Mouse (Mus musculus) frontal cortex, adult 2 months (tissue): Measurements from ENCODE around the gene Shoc2. TPM values are rescaled to one million over a fixed set of nuclear protein-coding genes. Genes with fewer than 3 reads are reported as not detected.
"Not testable (repeated sequence)": the region's sequence is repeated elsewhere in the genome, so short reads cannot be mapped to it uniquely, and the experiment has no call there.

Source experiments
- DNase-seq, 2 experiments: peaks; one replicate each; pipeline ENCODE4 v3.0.0; 2022; ENCODE audit warnings: low spot score in 1 of 2; ENCODE audit errors: extremely low spot score in 1 of 2
- polyA plus RNA-seq: library from polyadenylated mRNA; depleted of rRNA; stranded (reverse); fragments of >200 nt; gene quantifications from 2 replicates; pipeline ENCODE4 v1.2.3, GENCODE M21; 2012; rRNA removed

Gene Shoc2
- polyA plus RNA-seq, result 29.4 and 32.7 TPM in 2 replicates

DNA sequence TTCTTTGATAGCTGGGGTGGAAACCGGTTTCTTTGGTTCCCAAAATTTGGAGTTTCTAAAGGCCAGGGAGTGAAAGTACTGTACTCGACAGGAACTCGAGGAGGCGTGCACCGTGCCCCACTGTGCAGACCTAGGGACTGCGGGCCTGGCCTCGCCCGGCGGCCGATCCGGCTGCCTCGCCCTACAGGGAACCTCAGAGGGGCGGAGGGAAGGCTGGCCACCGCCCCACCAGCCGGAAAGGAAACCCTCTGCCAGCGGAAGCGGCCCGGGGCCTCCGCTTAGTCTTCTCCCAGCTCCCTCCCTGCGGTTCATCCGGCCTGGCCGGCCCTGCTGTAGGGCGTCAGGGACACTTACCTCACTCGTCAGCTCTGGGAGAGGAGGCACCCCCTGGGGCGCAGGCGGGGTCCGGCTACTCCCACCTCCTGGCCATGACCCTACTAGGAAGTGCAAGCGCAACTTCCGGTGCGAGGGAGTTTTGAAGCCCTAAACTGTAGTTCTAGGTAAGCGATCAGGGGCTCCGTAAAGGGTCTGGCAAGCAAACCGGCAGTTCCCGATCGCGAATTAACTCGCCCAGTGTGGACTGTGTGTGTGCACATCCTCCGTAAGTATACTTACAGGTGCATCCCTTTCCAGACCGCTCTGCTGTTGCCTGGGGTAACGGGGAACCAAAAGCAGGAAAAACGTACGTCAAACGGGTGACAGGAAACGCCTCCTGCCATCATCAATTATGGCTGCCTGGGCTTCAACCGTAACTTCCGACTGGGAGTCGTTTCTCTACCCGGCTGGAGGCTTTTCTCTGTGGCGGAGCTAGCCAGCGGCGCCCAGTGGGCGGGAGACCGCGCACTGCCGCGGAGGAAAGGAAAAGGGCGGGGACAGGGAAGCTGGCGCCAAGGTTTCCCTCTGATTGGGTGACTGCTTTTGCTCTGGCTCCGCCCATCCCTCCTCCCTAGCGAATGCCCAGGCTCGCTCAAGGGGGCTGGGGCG lies at the start of gene Shoc2, which contains the start of gene Bbip1:
Gene Shoc2, plus strand, starts transcription at position 505 of the 984 bp plus-strand sequence.
Gene Bbip1, minus strand, starts transcription at position 826 of the 984 bp plus-strand sequence.
- peak; percentile 98 for DNase-seq

GRCm38 (mm10) chr19:53894538-53895121 lies 49.5 kb upstream of the Shoc2 start:
- no peak for DNase-seq

DNA sequence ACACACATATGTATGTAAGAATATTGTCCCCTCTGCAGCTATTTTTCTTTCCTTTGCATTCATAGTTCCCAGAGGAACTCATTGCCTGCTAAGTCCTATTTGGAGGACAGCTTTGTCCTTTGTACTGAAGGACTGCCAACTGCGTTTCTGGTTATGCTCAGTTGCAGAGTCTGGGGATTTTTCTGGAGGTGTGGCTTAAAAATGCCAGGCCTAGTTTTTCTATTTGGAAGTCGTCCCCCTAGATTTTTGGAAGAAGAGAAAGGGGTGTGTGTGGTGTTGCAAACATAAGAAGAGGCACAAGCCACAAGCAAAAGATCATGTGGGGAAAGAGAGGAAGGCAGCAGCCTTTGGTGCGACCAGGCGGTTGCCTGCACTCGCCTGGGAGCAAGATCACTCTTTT lies 46.1 kb upstream of the Shoc2 start:
- no peak for DNase-seq

GRCm38 (mm10) chr19:53898498-53898897 lies 45.6 kb upstream of the Shoc2 start:
- DNase-seq, result no peak

- no peak for DNase-seq
Observed at GRCm38 (mm10) chr19:53898970-53899900, 44.9 kb upstream of the Shoc2 start.

DNA sequence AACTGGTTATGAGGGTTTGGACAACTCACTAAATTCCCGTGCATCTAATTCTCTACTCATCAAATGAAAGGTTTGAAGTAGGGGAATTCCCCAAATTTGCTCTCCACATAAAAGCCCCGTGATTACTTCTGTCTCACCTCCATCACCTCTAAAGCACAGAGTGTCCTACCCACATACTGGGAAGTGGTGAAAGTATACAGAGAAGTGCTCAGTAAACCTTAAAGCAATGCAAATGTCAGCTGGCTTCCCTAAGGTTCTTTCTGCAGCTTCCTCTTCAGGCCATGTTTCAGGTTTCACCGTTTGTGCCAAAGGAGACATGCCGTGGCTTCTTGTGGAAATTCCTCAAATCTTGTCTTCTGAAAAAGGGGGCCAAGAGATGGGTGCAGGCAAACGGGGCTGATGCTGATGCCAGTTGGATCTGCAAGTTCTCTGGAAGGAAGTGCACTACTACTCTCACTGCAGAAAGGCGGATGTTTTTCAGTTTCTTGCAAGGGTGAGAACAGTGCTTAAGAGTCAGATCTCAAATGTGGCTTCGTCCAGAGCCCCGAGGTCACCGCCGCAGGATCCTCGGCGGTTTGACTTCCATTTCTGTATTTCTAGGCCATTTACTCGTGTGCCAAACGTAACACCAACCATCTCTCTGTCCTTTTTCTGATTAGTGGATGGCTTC lies 44.0 kb upstream of the Shoc2 start:
- no peak for DNase-seq

DNA sequence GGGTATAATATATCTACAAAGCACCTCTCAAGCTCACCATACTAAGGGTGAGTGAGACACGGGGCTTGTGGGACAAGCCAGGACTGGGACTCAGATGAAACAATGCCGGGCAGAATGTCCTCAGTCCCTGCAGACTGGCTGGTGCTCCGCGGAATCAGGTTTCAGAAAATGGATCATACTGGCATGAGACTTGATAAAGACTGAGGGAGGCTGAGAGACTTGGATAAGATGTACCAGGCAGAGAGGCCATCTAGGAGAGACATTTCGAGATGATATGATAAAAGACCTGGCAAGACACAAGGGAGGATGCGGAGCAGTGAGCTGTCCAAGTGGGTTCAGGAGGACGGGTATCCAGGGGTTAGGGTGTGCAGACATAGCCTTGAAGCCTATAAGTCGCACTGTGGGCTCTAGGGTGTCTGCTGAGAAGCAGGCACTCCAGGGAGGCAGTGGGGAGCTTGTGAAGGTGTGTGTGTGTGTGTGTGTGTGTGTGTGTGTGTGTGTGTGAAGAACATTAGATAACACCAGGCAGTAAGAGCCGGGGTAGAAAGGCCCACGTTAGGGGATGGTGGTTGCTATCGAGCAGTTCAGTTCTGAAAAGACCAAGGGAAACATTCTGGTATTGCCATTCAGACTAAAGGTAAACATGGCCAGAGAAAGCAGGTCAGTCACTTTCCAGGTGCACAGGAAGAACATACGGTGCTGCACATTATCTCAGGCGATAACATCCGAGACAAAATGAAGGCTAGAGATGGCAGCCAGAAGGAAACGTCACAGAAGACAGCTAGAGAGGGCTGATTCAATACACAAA lies 42.0 kb upstream of the Shoc2 start:
- DNase-seq, result no peak

DNA sequence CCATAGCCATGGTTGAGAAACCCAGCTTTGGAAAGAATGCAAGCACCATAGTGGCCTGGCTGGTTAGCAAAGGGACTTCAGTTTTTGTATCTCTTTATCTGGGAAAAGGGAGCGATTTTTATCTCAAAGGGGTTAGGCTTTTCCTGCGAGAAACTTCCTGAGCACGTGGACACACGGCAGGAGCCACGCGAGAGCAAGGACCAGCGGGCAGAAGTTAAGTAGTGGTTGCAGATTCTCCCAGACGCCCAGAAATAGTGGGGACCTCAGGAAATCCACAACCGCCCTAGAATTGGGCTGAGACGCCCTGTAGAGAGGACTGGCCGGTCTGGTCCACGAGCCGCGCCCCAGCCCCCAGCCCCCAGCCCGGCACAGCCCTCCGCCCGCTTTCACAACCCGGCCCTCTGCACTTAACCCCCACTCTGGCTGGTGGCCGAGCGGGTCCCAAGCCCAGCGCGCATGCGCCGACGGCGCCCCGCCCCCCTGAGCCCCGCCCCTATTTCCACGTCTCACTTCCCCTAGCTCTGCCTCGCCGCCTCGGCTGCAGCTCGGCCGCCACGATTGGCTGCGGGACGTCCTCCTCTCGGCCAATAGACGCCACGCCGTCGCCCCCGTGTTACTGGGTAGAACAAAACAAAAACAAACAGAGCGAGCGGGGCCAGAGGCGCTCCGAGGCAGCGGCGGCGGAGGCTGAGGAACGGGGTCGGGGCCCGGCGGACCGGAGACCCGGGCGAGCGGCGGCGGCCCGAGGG lies 41.2 kb upstream of the Shoc2 start:
- peak; percentile 94 to 95 for DNase-seq

- DNase-seq, result peak in 1 of 2 experiments; percentile 58
Observed at GRCm38 (mm10) chr19:53903507-53904321, 40.4 kb upstream of the Shoc2 start.

DNA sequence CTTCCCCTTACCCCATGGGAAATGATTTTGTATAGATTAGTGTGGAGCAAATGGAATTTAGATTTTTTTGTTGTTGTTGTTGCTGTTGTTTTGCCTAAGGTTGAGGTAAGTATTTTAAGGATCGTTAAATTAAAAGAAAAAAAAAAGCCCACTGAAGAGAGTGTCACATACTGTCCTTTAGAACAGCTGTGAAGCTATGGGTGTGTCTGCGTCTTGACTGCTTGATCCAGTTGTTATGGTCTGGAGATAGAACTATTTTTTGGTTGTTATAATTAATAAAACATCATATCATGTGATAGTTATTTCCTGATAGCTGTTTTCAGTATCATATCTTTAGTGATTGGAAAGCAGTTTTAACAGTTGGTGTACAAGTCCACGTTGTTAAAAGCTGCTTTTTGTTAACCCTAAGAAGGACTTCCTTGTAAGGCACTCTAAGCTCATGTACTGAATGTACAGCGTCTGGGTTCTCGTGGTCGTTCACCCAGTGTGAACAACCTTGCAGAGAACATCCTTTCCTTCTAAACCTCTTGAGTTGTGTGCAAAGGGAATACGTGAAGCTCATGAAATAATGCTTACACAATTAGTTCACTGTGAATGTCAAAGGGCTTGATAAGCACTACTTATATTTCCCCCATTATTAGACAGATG lies 39.1 kb upstream of the Shoc2 start:
- DNase-seq, result no peak

DNA sequence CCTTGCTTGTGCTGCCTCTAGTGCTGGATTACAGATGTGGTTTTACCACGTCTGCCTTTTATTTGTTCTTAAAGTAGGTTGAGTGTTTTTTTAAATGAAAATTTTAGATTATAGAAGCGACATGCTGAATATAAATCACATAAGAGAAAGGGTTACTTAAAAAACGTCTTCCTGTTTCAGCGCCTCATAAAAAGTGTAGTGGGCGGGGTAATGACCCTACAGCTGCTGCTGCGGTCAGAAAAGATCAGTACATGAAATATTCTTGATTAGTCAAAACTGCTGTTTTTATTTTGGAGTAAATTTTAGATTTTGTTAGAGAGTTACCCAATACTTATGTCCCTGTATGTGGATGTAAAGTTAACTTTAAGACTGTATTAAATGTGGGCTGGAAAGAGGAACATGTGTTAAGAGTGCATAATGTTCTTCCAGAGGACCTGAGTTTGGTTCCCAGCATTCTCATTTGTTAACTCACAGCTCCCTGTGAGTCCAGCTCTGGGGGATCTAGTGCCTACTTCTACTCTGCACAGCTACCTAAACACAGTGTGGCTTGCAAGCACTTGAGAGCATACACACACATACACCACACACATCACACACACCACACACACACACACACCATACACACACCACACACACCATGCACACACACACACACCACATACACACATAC lies 37.9 kb upstream of the Shoc2 start:
- no peak for DNase-seq

- not testable (repeated sequence) for DNase-seq
Observed at GRCm38 (mm10) chr19:53906703-53907070, 37.4 kb upstream of the Shoc2 start.

DNA sequence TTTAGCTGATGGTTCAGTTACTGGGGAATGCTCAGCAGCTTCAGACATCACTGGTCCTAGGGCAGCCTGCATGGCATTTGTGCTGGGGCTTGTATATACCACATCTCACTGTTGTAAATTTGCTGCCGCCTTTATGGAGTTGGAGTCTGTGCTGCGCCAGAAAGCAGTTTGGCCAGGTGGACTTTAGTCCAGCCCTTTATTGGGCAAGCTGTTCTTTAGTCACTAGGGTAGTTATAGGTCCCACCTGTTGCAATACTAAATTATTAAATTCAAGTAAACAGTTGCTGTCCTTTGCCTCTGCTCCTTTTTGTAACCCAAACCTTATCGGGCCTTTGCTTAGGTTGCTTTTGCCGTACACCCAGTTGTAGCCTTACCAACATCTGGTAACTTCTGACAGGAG lies 29.2 kb upstream of the Shoc2 start:
- no peak for DNase-seq

GRCm38 (mm10) chr19:53919541-53919940 lies 24.6 kb upstream of the Shoc2 start:
- no peak for DNase-seq

GRCm38 (mm10) chr19:53921996-53922395 lies 22.1 kb upstream of the Shoc2 start:
- not testable (repeated sequence) for DNase-seq

DNA sequence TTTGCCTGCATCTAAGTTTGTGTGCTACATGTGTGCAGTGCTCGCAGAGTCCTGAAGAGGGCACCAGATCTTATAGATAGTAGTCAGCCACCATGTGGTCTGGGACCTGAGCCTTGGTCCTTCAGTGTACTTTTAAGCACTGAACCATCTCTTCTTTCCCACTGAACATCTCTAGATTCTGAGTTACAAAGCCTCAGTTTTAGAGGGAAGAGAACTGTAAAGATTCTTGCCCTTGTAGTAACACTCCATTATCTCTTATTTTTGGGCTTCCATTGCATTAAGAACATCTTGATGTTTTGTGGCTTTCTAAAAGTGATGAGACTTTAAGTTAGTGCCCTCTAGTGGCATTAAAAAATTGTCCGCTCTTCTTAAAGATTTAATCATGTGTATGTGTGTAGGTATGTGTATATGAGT lies 18.8 kb upstream of the Shoc2 start:
- DNase-seq, result peak in 1 of 2 experiments; percentile 56

- DNase-seq, result no peak
Observed at GRCm38 (mm10) chr19:53926705-53927104, 17.4 kb upstream of the Shoc2 start.
